Mouse (Mus musculus): ENCODE measurements around the gene Hand1. TPM values are rescaled to one million over a fixed set of nuclear protein-coding genes. Genes with fewer than 3 reads are reported as not detected.

The Hand1 gene
- not detected in 2 replicates for total RNA-seq (2023)

DNA sequence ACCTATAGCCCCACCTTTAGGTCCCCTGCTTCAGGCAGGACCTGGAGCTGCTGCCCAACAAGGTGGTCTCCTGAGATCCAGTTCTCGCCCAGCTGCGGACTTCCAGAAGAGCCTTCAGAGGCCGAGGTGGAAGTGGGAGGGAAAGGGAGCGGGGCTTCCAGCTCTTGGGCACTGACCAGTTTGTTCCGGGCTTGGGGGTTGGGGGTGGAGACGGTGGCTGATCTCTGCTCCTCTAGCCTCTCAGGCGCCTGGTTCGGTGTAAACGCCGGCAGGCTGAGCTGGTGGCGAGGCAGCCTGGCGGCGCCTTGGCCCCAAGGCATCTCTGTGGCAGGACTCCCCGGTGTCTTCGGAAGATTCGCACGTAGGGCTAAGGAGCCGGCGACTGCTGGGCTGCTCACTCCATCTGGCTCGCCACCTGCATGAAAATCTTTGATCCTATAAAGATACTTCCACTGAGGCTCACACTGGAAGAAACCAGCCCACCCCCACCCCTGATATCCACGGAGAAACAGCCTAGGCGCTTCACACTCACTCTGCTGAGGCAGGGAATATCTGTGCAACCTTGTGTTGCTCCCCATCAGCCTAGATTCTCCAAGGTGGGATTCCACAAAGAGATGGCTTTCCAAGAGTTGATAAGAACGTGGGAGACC lies at the start of gene Hand1:
Gene Hand1, minus strand, starts transcription at position 267 of the 650 bp plus-strand sequence.

DNA sequence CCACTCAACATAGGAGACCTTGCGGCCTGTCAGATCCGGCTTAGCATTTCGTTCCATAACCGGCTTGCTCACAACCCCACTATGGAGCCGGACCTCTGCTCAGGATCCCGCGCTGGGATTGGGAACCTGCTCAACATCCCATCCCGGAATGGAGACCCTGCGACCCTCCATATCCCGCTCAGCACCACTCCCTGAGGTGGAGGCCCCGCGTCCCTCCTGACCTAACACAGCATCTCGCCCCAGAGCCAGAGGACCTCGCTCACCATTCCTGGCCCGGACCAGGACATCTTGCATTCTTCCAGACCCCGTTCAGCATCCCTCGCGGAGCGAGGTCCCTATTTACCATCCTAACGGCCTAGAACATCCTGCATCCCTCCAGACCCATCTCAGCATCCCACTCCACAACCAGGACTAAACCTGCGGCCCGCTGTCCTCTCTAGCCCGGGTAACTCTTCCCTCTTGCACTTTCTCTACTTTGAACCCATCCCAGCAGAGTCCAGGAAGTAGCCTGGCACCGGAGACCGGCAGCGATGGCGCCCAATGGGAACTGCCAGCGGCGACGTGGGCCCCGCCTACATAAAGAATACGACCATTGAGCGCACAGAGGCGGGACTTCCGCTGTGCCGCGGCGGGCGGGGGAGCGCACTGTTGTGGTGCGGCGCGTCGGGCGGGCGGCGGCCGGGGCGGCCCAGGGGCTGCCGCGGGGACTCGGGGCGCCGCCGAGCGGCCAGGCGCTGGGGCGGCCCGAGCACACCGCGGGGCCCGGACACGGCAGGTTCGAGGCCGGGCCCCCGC lies 31.4 kb downstream of the Hand1 start, which contains the start of gene Sap30l:
Gene Sap30l, plus strand, starts transcription at position 667 of the 795 bp plus-strand sequence.

Other genes with a start within 250 kb of the Hand1 start
- 13.8 and 15.6 TPM in 2 replicates for gene Galnt10, start 187.4 kb downstream of the Hand1 start, total RNA-seq (2023)
- 22.4 and 24.8 TPM in 2 replicates for gene Sap30l, start 31.2 kb downstream of the Hand1 start, total RNA-seq (2023)
- gene Larp1, start 176.2 kb upstream of the Hand1 start, total RNA-seq (2023): 44.4 and 57.2 TPM in 2 replicates

Data from neutrophil, adult 65 days (primary cell).